Mouse (Mus musculus) embryonic facial prominence, embryonic 11.5 days (tissue): ENCODE measurements at regions not wholly inside any gene's neighbourhood (a gene's known extent, or its start where the extent isn't known, plus 50 kb on each side); places are given as distances from the start of the nearest gene placed in this dataset.
A peak's percentile ranks its signal among the peaks of the same experiment; 100 is the strongest.

ENCODE experiments used
- ATAC-seq: fragments of 200-750 bp; cut with Nextera tagmentation; replicated peaks from 2 replicates; pipeline ENCODE4 v1.8.0; 2017; ENCODE audit warnings: low read depth; ENCODE audit not compliant: insufficient number of reproducible peaks, low FRiP score, low TSS enrichment
- DNase-seq: peaks from one replicate; pipeline ENCODE4 v3.0.0-alpha.2; 2015; ENCODE audit warnings: low spot score
- H3K27ac ChIP-seq: fragments of 300-500 bp; sonication (generic); replicated peaks from 2 replicates; pipeline ENCODE4 v1.5.1; 2014; ENCODE audit warnings: mild to moderate bottlenecking, low read depth, low read length, control low read depth
- H3K27me3 ChIP-seq: fragments of 300-500 bp; sonication (generic); 2 replicates; pipeline ENCODE4 v1.6.1; 2014; ENCODE audit warnings: mild to moderate bottlenecking, low read length, moderate library complexity, mixed read lengths; ENCODE audit not compliant: control insufficient read depth, insufficient read depth
- H3K36me3 ChIP-seq: fragments of 300-500 bp; sonication (generic); replicated peaks from 2 replicates; pipeline ENCODE4 v1.6.1; 2014; ENCODE audit warnings: low read depth, mild to moderate bottlenecking, low read length, moderate library complexity, mixed read lengths; ENCODE audit not compliant: control insufficient read depth, insufficient read depth
- H3K4me1 ChIP-seq: fragments of 300-500 bp; sonication (generic); 2 replicates; pipeline ENCODE4 v1.6.1; 2014; ENCODE audit warnings: low read length, mixed read lengths; ENCODE audit not compliant: control insufficient read depth, insufficient read depth
- H3K4me2 ChIP-seq: fragments of 300-500 bp; sonication (generic); 2 replicates; pipeline ENCODE4 v1.6.1; 2014; ENCODE audit warnings: low read depth, mild to moderate bottlenecking, control low read depth, low read length, moderate library complexity
- H3K4me3 ChIP-seq: fragments of 300-500 bp; sonication (generic); 2 replicates; pipeline ENCODE4 v1.5.1; 2014; ENCODE audit warnings: low read depth, low read length, control low read depth
- H3K9ac ChIP-seq: fragments of 300-500 bp; sonication (generic); replicated peaks from 2 replicates; pipeline ENCODE4 v1.6.1; 2014; ENCODE audit warnings: mild to moderate bottlenecking, control low read depth, low read length
- H3K9me3 ChIP-seq: fragments of 300-500 bp; sonication (generic); replicated peaks from 2 replicates; pipeline ENCODE4 v1.6.1; 2016; ENCODE audit warnings: mild to moderate bottlenecking, low read length, inconsistent platforms, mixed read lengths; ENCODE audit not compliant: control insufficient read depth
- WGBS: fragments of 180-500 bp; shearing (Covaris S2); extraction: QIAGEN DNeasy Blood & Tissue Kit; methylation state at CpG from one replicate; pipeline ENCODE4 v1.1.7; 2014; 5-methylcytosine and 5-hydroxymethylcytosine counted together

- 77% methylated on average over 1 of the region's 1 CpGs for WGBS
- Histone ChIP-seq H3K4me1 (no peaks in the 10 kb centered on the region), H3K36me3 (no peaks in the 10 kb centered on the region), H3K27me3 (no peaks in the 10 kb centered on the region), H3K4me2 (no peak overlapping the region), H3K9me3 (no peaks in the 10 kb centered on the region), H3K27ac (no peak overlapping the region), H3K9ac (no peak overlapping the region), H3K4me3 (no peak overlapping the region)
- no peak for ATAC-seq
- DNase-seq: no peak
Observed at GRCm38 (mm10) chr3:149348459-149348971, 358.2 kb upstream of the Adgrl2 start.

GRCm38 (mm10) chr3:149347241-149347992, 357.1 kb upstream of the Adgrl2 start:
- no peaks in the 10 kb centered on the region for H3K27me3 ChIP-seq
- no peak overlapping the region for H3K9ac ChIP-seq
- no peaks in the 10 kb centered on the region for H3K4me1 ChIP-seq
- H3K9me3 ChIP-seq: no peaks in the 10 kb centered on the region
- WGBS: 54% methylated on average over 6 of the region's 6 CpGs
- no peak for DNase-seq
- no peak overlapping the region for H3K4me2 ChIP-seq
- no peak overlapping the region for H3K27ac ChIP-seq
- no peaks in the 10 kb centered on the region for H3K36me3 ChIP-seq
- no peak for ATAC-seq
- H3K4me3 ChIP-seq: no peak overlapping the region

- Histone ChIP-seq H3K4me1 (no peaks in the 10 kb centered on the region), H3K4me2 (no peak overlapping the region), H3K9me3 (no peaks in the 10 kb centered on the region), H3K4me3 (no peak overlapping the region), H3K27ac (no peak overlapping the region), H3K9ac (no peak overlapping the region), H3K27me3 (no peaks in the 10 kb centered on the region), H3K36me3 (no peaks in the 10 kb centered on the region)
- 74% methylated on average over 6 of the region's 6 CpGs for WGBS
- DNase-seq (no peak), ATAC-seq (no peak)
Observed at GRCm38 (mm10) chr3:149342511-149342910, 352.2 kb upstream of the Adgrl2 start.

DNA sequence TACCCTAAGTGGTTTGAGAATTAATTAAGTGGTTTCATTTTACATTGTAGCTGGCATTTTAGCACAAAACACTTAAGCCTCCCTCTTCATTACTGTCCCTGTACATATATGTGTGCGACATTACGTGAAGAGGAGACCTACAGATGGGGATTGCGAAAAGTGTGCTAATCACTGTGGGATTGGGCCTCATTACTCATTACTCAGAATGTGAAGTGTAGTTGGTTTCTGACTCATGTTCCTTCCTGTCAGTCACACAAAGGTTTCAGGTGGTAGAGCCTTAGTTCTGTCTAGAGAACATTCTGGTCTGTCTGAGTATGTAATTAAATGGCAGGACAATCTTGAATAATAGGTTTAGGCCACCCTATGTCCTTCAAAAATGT, 349.0 kb upstream of the Adgrl2 start:
- Histone ChIP-seq H3K36me3 (no peaks in the 10 kb centered on the region), H3K9me3 (no peaks in the 10 kb centered on the region), H3K9ac (no peak overlapping the region), H3K27me3 (no peaks in the 10 kb centered on the region), H3K4me1 (no peaks in the 10 kb centered on the region), H3K27ac (no peak overlapping the region), H3K4me2 (no peak overlapping the region), H3K4me3 (no peak overlapping the region)
- ATAC-seq: peak; percentile 56; the same call in 1 of the 2 replicates
- WGBS: 80% methylated on average over 3 of the region's 3 CpGs
- no peak for DNase-seq

- DNase-seq: no peak
- no peaks in the 10 kb centered on the region for H3K9me3 ChIP-seq
- no peaks in the 10 kb centered on the region for H3K36me3 ChIP-seq
- ATAC-seq: peak; percentile 18; the same call in 1 of the 2 replicates
- H3K27me3 ChIP-seq: no peaks in the 10 kb centered on the region
- H3K4me2 ChIP-seq: no peak overlapping the region
- no peak overlapping the region for H3K9ac ChIP-seq
- no peaks in the 10 kb centered on the region for H3K4me1 ChIP-seq
- 62% methylated on average over 7 of the region's 7 CpGs for WGBS
- H3K27ac ChIP-seq: no peak overlapping the region
- H3K4me3 ChIP-seq: no peak overlapping the region
Observed at GRCm38 (mm10) chr3:149338684-149339373, 348.5 kb upstream of the Adgrl2 start.

DNA sequence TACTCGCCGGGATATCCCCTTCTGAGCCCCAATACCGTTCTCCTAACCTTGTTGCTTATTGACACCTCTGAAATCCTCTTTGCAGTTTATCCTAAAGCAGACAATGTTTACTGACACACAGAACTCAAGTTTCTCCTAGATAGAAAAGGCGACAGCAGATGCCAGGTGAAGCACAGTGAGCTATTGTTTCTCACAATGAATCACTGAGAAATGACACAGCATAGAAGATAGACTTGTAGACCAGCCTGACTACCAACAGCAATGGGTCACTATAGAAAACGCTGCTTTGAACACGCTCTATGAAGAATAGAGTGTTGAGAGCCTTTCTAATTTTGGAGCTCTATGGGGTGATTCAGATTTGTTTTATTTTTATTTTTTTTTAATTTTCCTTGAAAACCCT, 344.9 kb upstream of the Adgrl2 start:
- Histone ChIP-seq H3K4me3 (no peak overlapping the region), H3K4me2 (no peak overlapping the region), H3K27ac (no peak overlapping the region), H3K36me3 (no peaks in the 10 kb centered on the region), H3K9me3 (no peaks in the 10 kb centered on the region), H3K4me1 (no peaks in the 10 kb centered on the region), H3K9ac (no peak overlapping the region), H3K27me3 (no peaks in the 10 kb centered on the region)
- DNase-seq (no peak), ATAC-seq (no peak)
- WGBS: 66% methylated on average over 6 of the region's 6 CpGs

DNA sequence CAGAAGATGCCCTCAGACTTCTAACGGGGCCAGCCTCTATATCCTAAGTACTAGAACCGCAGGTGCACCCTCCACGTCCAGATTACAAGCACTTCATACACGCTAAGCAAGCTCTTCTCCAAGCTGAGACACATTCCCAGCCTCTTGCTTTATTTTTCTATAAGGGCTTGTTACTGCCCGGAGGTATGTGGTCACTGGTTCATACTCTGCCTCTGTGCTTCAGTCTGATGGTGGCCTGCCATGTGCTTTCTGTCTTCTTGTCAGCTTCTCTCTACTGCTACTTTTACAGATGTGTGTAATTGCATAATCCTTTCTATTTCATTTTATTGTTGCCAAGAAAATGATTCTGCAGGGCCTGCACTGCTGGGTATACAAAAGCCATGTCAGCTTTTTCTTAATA, 343.3 kb upstream of the Adgrl2 start:
- ATAC-seq (no peak), DNase-seq (no peak)
- WGBS: 83% methylated on average over 5 of the region's 5 CpGs
- no peak overlapping the region for H3K9ac ChIP-seq
- H3K4me3 ChIP-seq: no peak overlapping the region
- H3K4me2 ChIP-seq: no peak overlapping the region
- H3K4me1 ChIP-seq: no peaks in the 10 kb centered on the region
- H3K9me3 ChIP-seq: no peaks in the 10 kb centered on the region
- H3K36me3 ChIP-seq: no peaks in the 10 kb centered on the region
- no peaks in the 10 kb centered on the region for H3K27me3 ChIP-seq
- H3K27ac ChIP-seq: no peak overlapping the region

DNA sequence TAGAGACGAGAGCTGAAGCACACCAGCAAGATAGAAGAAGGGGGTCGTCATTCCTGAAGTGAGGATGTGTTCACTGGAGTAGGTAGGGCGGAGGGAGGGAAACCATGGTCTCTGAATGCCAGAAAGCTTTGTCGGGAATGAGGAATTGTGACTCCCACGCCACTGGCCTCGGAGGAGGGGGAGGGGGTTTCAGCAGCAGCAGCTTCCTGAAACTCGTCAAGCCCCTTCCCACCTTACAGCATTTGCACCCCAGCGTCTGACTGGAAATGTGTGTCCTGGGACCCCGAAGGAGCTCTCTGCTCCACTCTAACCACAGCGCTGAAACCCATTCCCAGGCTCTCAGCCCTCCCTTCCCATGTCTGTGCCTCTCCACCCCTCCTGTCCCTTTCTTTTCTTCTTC, 342.8 kb upstream of the Adgrl2 start:
- H3K4me2 ChIP-seq: no peak overlapping the region
- no peak for ATAC-seq
- no peak overlapping the region for H3K4me3 ChIP-seq
- H3K27ac ChIP-seq: no peak overlapping the region
- DNase-seq: no peak
- 50% methylated on average over 10 of the region's 10 CpGs for WGBS
- H3K36me3 ChIP-seq: no peaks in the 10 kb centered on the region
- H3K4me1 ChIP-seq: no peaks in the 10 kb centered on the region
- H3K27me3 ChIP-seq: no peaks in the 10 kb centered on the region
- H3K9me3 ChIP-seq: no peaks in the 10 kb centered on the region
- H3K9ac ChIP-seq: no peak overlapping the region
